Comparison of ENCODE assay signal across 8 mouse cellular contexts in the genomic region with DNA sequence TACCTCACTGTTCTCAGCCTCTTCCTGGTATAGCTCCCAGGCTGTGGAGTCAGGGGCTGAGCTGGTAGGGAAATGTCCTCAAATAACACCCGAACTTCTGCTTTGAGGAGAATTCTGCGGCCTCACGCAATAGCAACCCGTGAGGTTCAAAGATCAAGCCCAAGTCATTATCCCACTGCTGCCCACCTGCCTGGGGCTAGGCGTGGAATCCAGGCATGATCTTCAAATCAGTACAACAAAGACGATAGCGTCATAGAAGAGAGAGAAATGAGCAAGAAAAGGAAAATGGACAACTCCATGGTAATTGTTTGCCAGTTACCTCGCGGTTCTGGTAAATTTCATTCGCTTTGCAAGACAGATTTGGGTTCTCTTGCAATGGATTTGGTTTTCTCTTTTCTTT.
DNase-seq lines count a peak whose midpoint lies in the region; ATAC-seq and TF ChIP-seq lines count a peak whose summit lies in the region.

No protein-coding gene starts in this region.

- no peak for DNase-seq in kidney, postnatal 14 days
- no peak for DNase-seq in forebrain, embryonic 11.5 days (ENCODE audit: low spot score)
- no peak for DNase-seq in limb, embryonic 10.5 days (ENCODE audit: low spot score)
- no peak for DNase-seq in midbrain, postnatal 0 days (ENCODE audit: low spot score)
- DNase-seq in frontal cortex, postnatal 36 days (ENCODE audit: low spot score in 2 of 2), result no peak
- no peak for DNase-seq in thymus, postnatal 36 days
- DNase-seq in layer of hippocampus, postnatal 14 days (ENCODE audit: low spot score in 2 of 2), result no peak

- H3K9me3 ChIP-seq in kidney, embryonic 14.5 days (ENCODE audit: control insufficient read depth, low read length), result no peaks in the 10 kb centered on the region
- no peaks in the 10 kb centered on the region for H3K9me3 ChIP-seq in forebrain, embryonic 11.5 days (ENCODE audit: control insufficient read depth, low read length)
- no peaks in the 10 kb centered on the region for H3K9me3 ChIP-seq in limb, embryonic 10.5 days (replicated peaks)
- H3K9me3 ChIP-seq in midbrain, postnatal 0 days (ENCODE audit: low read length), result no peaks in the 10 kb centered on the region

- peak overlapping the region; percentile 68; the same call in 1 of the 2 replicates for H3K27ac ChIP-seq in kidney, embryonic 14.5 days (ENCODE audit: low read depth, low read length)
- no peak overlapping the region for H3K27ac ChIP-seq in forebrain, embryonic 11.5 days (ENCODE audit: low read depth, low read length)
- H3K27ac ChIP-seq in limb, embryonic 10.5 days, result peak overlapping the region; percentile 89
- no peak overlapping the region; the same call in 1 of the 2 replicates for H3K27ac ChIP-seq in midbrain, postnatal 0 days (ENCODE audit: low read depth, low read length)

- H3K9ac ChIP-seq in kidney, embryonic 14.5 days (ENCODE audit: low read depth, low read length), result no peak overlapping the region
- no peak overlapping the region for H3K9ac ChIP-seq in forebrain, embryonic 11.5 days (ENCODE audit: low read length)
- H3K9ac ChIP-seq in midbrain, postnatal 0 days (replicated peaks; ENCODE audit: low read length, poor library complexity, severe bottlenecking), result no peak overlapping the region

- H3K4me1 ChIP-seq in kidney, embryonic 14.5 days (ENCODE audit: control insufficient read depth, insufficient read depth, low read length), result no peaks in the 10 kb centered on the region
- H3K4me1 ChIP-seq in forebrain, embryonic 11.5 days (replicated peaks; ENCODE audit: control insufficient read depth, insufficient read depth, low read length), result no peaks in the 10 kb centered on the region; the same call in 1 of the 2 replicates
- H3K4me1 ChIP-seq in limb, embryonic 10.5 days, result peaks cover 27% of the 10 kb centered on the region
- H3K4me1 ChIP-seq in midbrain, postnatal 0 days (ENCODE audit: insufficient read depth, low read length), result peaks cover 7% of the 10 kb centered on the region; the same call in 1 of the 2 replicates

- peak overlapping the region; percentile 37; the same call in 1 of the 2 replicates for H3K4me3 ChIP-seq in kidney, embryonic 14.5 days (ENCODE audit: low read length)
- peak overlapping the region; percentile 24 for H3K4me3 ChIP-seq in forebrain, embryonic 11.5 days (ENCODE audit: low read depth, low read length)
- H3K4me3 ChIP-seq in limb, embryonic 10.5 days, result peak overlapping the region; percentile 53
- H3K4me3 ChIP-seq in midbrain, postnatal 0 days (ENCODE audit: low read depth, low read length), result peak overlapping the region; percentile 26; the same call in 1 of the 2 replicates

- 59% methylated on average over 10 of the region's 10 CpGs for WGBS in kidney, embryonic 14.5 days
- WGBS in forebrain, embryonic 11.5 days, result 61% methylated on average over 10 of the region's 10 CpGs
- 62% methylated on average over 10 of the region's 10 CpGs for WGBS in limb, embryonic 10.5 days
- 59% methylated on average over 10 of the region's 10 CpGs for WGBS in midbrain, postnatal 0 days

- no peak for TF ChIP-seq CTCF in midbrain, postnatal 0 days (IDR thresholded peaks at IDR 0.05)

- no peaks in the 10 kb centered on the region for H3K36me3 ChIP-seq in kidney, embryonic 14.5 days (ENCODE audit: control insufficient read depth, insufficient read depth, low read length)
- no peaks in the 10 kb centered on the region for H3K36me3 ChIP-seq in forebrain, embryonic 11.5 days (ENCODE audit: control insufficient read depth, insufficient read depth, low read length)
- no peaks in the 10 kb centered on the region for H3K36me3 ChIP-seq in limb, embryonic 10.5 days
- no peaks in the 10 kb centered on the region for H3K36me3 ChIP-seq in midbrain, postnatal 0 days (ENCODE audit: insufficient read depth, low read length)

- H3K4me2 ChIP-seq in kidney, embryonic 14.5 days (replicated peaks; ENCODE audit: low read depth, low read length), result peak overlapping the region; percentile 68
- H3K4me2 ChIP-seq in forebrain, embryonic 11.5 days (ENCODE audit: low read depth, low read length, severe bottlenecking), result peak overlapping the region; percentile 54
- peak overlapping the region; percentile 54 for H3K4me2 ChIP-seq in midbrain, postnatal 0 days (ENCODE audit: low read depth, low read length, poor library complexity, severe bottlenecking)

- ATAC-seq in kidney, embryonic 14.5 days (ENCODE audit: low FRiP score, low TSS enrichment), result 0 out of 2 replicates have a peak, but pooled peaks have one; percentile 36
- no peak for ATAC-seq in forebrain, embryonic 11.5 days (replicated peaks; ENCODE audit: low FRiP score)
- ATAC-seq in midbrain, postnatal 0 days (ENCODE audit: low FRiP score), result no peak

- no peaks in the 10 kb centered on the region for H3K27me3 ChIP-seq in kidney, embryonic 14.5 days (ENCODE audit: control insufficient read depth, insufficient read depth, low read length)
- H3K27me3 ChIP-seq in forebrain, embryonic 11.5 days (ENCODE audit: control insufficient read depth, insufficient read depth, low read length), result peaks cover 4% of the 10 kb centered on the region; the same call in 1 of the 2 replicates
- H3K27me3 ChIP-seq in limb, embryonic 10.5 days (ENCODE audit: low read depth, poor library complexity, severe bottlenecking), result no peaks in the 10 kb centered on the region
- H3K27me3 ChIP-seq in midbrain, postnatal 0 days (ENCODE audit: insufficient read depth, low read length), result no peaks in the 10 kb centered on the region; the same call in 1 of the 2 replicates

Comparison
In these comparisons a context has a peak if more than half of its experiments do, and no peak if none do; other contexts are left out.
1. H3K27ac ChIP-seq: peak in kidney, embryonic 14.5 days (single experiment) and limb, embryonic 10.5 days (single experiment); none in forebrain, embryonic 11.5 days (single experiment) and midbrain, postnatal 0 days (single experiment).
2. Peak in every context shown above with its lines, with median percentiles within 50 percentile points of each other: H3K4me2 ChIP-seq and H3K4me3 ChIP-seq.